In the genomic region with DNA sequence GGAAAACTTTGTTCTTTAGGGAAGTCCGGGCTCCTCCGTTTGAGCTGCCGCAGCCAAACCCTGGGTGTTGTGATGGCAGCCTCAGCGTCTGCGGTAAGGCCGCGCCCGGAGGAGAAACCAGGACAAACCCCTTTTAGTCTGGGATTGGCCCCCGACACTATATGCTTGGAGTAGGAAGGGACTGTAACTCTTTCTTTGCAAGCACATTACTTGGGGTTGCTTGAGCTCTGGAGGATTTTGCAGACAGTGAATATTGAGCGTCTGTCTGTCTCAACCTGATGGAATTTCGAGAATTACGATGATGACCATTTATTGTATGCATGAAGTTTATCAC, we compare ENCODE assay signal across 8 mouse cellular contexts. TPM values are rescaled to one million over a fixed set of nuclear protein-coding genes. Genes with fewer than 3 reads are reported as not detected.
DNase-seq lines count a peak whose midpoint lies in the region; ATAC-seq and TF ChIP-seq lines count a peak whose summit lies in the region.

No protein-coding gene starts in this region.

- peak overlapping the region; percentile 91 for H3K4me2 ChIP-seq in kidney, postnatal 0 days (ENCODE audit: low read length)
- peak overlapping the region; percentile 49 for H3K4me2 ChIP-seq in embryonic facial prominence, embryonic 11.5 days (ENCODE audit: low read depth, low read length)
- peak overlapping the region; percentile 92 for H3K4me2 ChIP-seq in hindbrain, postnatal 0 days (ENCODE audit: low read depth, low read length)
- H3K4me2 ChIP-seq in midbrain, postnatal 0 days (ENCODE audit: low read depth, low read length, poor library complexity, severe bottlenecking), result peak overlapping the region; percentile 76

- DNase-seq in kidney, postnatal 0 days (ENCODE audit: low spot score), result no peak
- DNase-seq in kidney, adult 8-10 months, result no peak
- DNase-seq in embryonic facial prominence, embryonic 11.5 days (ENCODE audit: low spot score), result no peak
- DNase-seq in hindbrain, postnatal 0 days (ENCODE audit: low spot score), result no peak
- DNase-seq in midbrain, postnatal 0 days (ENCODE audit: low spot score), result no peak
- DNase-seq in ovary, postnatal 14 days (ENCODE audit: low spot score), result no peak
- DNase-seq in adrenal gland, adult 2 months, result no peak

- H3K9me3 ChIP-seq in kidney, postnatal 0 days (replicated peaks; ENCODE audit: low read length), result no peaks in the 10 kb centered on the region
- no peaks in the 10 kb centered on the region for H3K9me3 ChIP-seq in embryonic facial prominence, embryonic 11.5 days (replicated peaks; ENCODE audit: control insufficient read depth, low read length)
- no peaks in the 10 kb centered on the region for H3K9me3 ChIP-seq in hindbrain, postnatal 0 days (ENCODE audit: low read length)
- no peaks in the 10 kb centered on the region for H3K9me3 ChIP-seq in midbrain, postnatal 0 days (ENCODE audit: low read length)

- no peaks in the 10 kb centered on the region for H3K27me3 ChIP-seq in kidney, postnatal 0 days (ENCODE audit: insufficient read depth, low read length)
- H3K27me3 ChIP-seq in embryonic facial prominence, embryonic 11.5 days (ENCODE audit: control insufficient read depth, insufficient read depth, low read length), result no peaks in the 10 kb centered on the region
- no peaks in the 10 kb centered on the region for H3K27me3 ChIP-seq in hindbrain, postnatal 0 days (ENCODE audit: insufficient read depth, low read length)
- no peaks in the 10 kb centered on the region for H3K27me3 ChIP-seq in midbrain, postnatal 0 days (ENCODE audit: insufficient read depth, low read length)

- no peak for TF ChIP-seq CTCF in kidney, postnatal 0 days (IDR thresholded peaks at IDR 0.05; ENCODE audit: low read depth)
- no peak for TF ChIP-seq CTCF in hindbrain, postnatal 0 days (IDR thresholded peaks at IDR 0.05; ENCODE audit: low read depth)
- no peak for TF ChIP-seq CTCF in midbrain, postnatal 0 days (IDR thresholded peaks at IDR 0.05)

- peaks cover 10% of the 10 kb centered on the region; the same call in 1 of the 2 replicates for H3K4me1 ChIP-seq in kidney, postnatal 0 days (replicated peaks; ENCODE audit: insufficient read depth, low read length)
- H3K4me1 ChIP-seq in embryonic facial prominence, embryonic 11.5 days (ENCODE audit: control insufficient read depth, insufficient read depth, low read length), result no peaks in the 10 kb centered on the region
- peaks cover 12% of the 10 kb centered on the region; the same call in 1 of the 2 replicates for H3K4me1 ChIP-seq in hindbrain, postnatal 0 days (ENCODE audit: insufficient read depth, low read length)
- H3K4me1 ChIP-seq in midbrain, postnatal 0 days (ENCODE audit: insufficient read depth, low read length), result peaks cover 13% of the 10 kb centered on the region; the same call in 1 of the 2 replicates

- H3K9ac ChIP-seq in kidney, postnatal 0 days (ENCODE audit: low read depth, low read length), result peak overlapping the region; percentile 83
- peak overlapping the region; percentile 92 for H3K9ac ChIP-seq in embryonic facial prominence, embryonic 11.5 days (replicated peaks; ENCODE audit: low read length)
- H3K9ac ChIP-seq in hindbrain, postnatal 0 days (replicated peaks; ENCODE audit: low read length), result peak overlapping the region; percentile 71; the same call in 1 of the 2 replicates
- H3K9ac ChIP-seq in midbrain, postnatal 0 days (replicated peaks; ENCODE audit: low read length, poor library complexity, severe bottlenecking), result peak overlapping the region; percentile 64

- peak; percentile 33 for ATAC-seq in kidney, postnatal 0 days (replicated peaks; ENCODE audit: low FRiP score, low read depth)
- peak; percentile 49 for ATAC-seq in embryonic facial prominence, embryonic 11.5 days (replicated peaks; ENCODE audit: insufficient number of reproducible peaks, low FRiP score, low TSS enrichment, low read depth)
- peak; percentile 42 for ATAC-seq in hindbrain, postnatal 0 days
- peak; percentile 35 for ATAC-seq in midbrain, postnatal 0 days (ENCODE audit: low FRiP score)
- no peak for ATAC-seq in megakaryocyte progenitor cell, adult 5-6 weeks (replicated peaks; ENCODE audit: poor library complexity)

- 2% methylated on average over 12 of the region's 12 CpGs for WGBS in kidney, postnatal 0 days
- WGBS in embryonic facial prominence, embryonic 11.5 days, result 7% methylated on average over 12 of the region's 12 CpGs
- 5% methylated on average over 12 of the region's 12 CpGs for WGBS in hindbrain, postnatal 0 days
- 5% methylated on average over 12 of the region's 12 CpGs for WGBS in midbrain, postnatal 0 days

- H3K27ac ChIP-seq in kidney, postnatal 0 days, result peak overlapping the region; percentile 96
- H3K27ac ChIP-seq in embryonic facial prominence, embryonic 11.5 days (replicated peaks; ENCODE audit: low read depth, low read length), result peak overlapping the region; percentile 68
- H3K27ac ChIP-seq in hindbrain, postnatal 0 days, result peak overlapping the region; percentile 95
- peak overlapping the region; percentile 81 for H3K27ac ChIP-seq in midbrain, postnatal 0 days (ENCODE audit: low read depth, low read length)

- H3K4me3 ChIP-seq in kidney, postnatal 0 days (replicated peaks; ENCODE audit: low read depth, low read length), result peak overlapping the region; percentile 60
- H3K4me3 ChIP-seq in embryonic facial prominence, embryonic 11.5 days (ENCODE audit: low read depth, low read length), result peak overlapping the region; percentile 76
- H3K4me3 ChIP-seq in hindbrain, postnatal 0 days (ENCODE audit: low read length), result peak overlapping the region; percentile 83
- peak overlapping the region; percentile 83 for H3K4me3 ChIP-seq in midbrain, postnatal 0 days (ENCODE audit: low read depth, low read length)

- H3K36me3 ChIP-seq in kidney, postnatal 0 days (ENCODE audit: insufficient read depth, low read length), result no peaks in the 10 kb centered on the region
- no peaks in the 10 kb centered on the region for H3K36me3 ChIP-seq in embryonic facial prominence, embryonic 11.5 days (replicated peaks; ENCODE audit: control insufficient read depth, insufficient read depth, low read depth, low read length)
- H3K36me3 ChIP-seq in hindbrain, postnatal 0 days (ENCODE audit: insufficient read depth, low read length), result no peaks in the 10 kb centered on the region
- H3K36me3 ChIP-seq in midbrain, postnatal 0 days (ENCODE audit: insufficient read depth, low read length), result no peaks in the 10 kb centered on the region

RNA-seq across cellular contexts. Expression of a gene that starts 0.4 kb away (rescaled TPM):
- polyA plus RNA-seq in kidney, postnatal 0 days (2015; fragmentation: Nextera tagmentation; extraction: Ambion mirVana), result 43.8 and 48.8 TPM in 2 replicates
- polyA plus RNA-seq in embryonic facial prominence, embryonic 11.5 days (2014; fragmentation: Nextera tagmentation; extraction: Ambion mirVana), result 110 and 111 TPM in 2 replicates
- 40.1 and 45.6 TPM in 2 replicates for total RNA-seq in hindbrain, postnatal 0 days (2014; rRNA removed)
- 37.5 TPM in 2 replicates for polyA plus RNA-seq in hindbrain, postnatal 0 days (2015; fragmentation: Nextera tagmentation; extraction: Ambion mirVana)
- 41.5 and 43.8 TPM in 2 replicates for total RNA-seq in midbrain, postnatal 0 days (2014; rRNA removed)
- polyA plus RNA-seq in midbrain, postnatal 0 days (2015; fragmentation: Nextera tagmentation; extraction: Ambion mirVana), result 37.9 and 38.4 TPM in 2 replicates
- 42.7 and 45.9 TPM in 2 replicates for total RNA-seq in megakaryocyte progenitor cell, adult 5-6 weeks (2015)
- 18.9 and 20.8 TPM in 2 replicates for total RNA-seq in megakaryocyte progenitor cell, adult 5-6 weeks (2017)
- 10 to 100 TPM; 37.9 to 45.9 TPM for total RNA-seq in adrenal gland, adult 2 months (2021)
- 83.4 and 97.2 TPM in 2 replicates for polyA plus RNA-seq in adrenal gland, adult 2 months (2012; rRNA removed)

RNA-seq across cellular contexts. Expression of a gene that starts 0.5 kb away (rescaled TPM):
- polyA plus RNA-seq in kidney, postnatal 0 days (2015; fragmentation: Nextera tagmentation; extraction: Ambion mirVana), result 24.4 and 27.3 TPM in 2 replicates
- polyA plus RNA-seq in embryonic facial prominence, embryonic 11.5 days (2014; fragmentation: Nextera tagmentation; extraction: Ambion mirVana), result 18.4 and 25.8 TPM in 2 replicates
- total RNA-seq in hindbrain, postnatal 0 days (2014; rRNA removed), result 6.9 and 9.8 TPM in 2 replicates
- polyA plus RNA-seq in hindbrain, postnatal 0 days (2015; fragmentation: Nextera tagmentation; extraction: Ambion mirVana), result 11.9 and 19.8 TPM in 2 replicates
- 8.1 and 22.3 TPM in 2 replicates for total RNA-seq in midbrain, postnatal 0 days (2014; rRNA removed)
- polyA plus RNA-seq in midbrain, postnatal 0 days (2015; fragmentation: Nextera tagmentation; extraction: Ambion mirVana), result 12.6 and 17.9 TPM in 2 replicates
- 23.2 and 23.5 TPM in 2 replicates for total RNA-seq in megakaryocyte progenitor cell, adult 5-6 weeks (2015)
- 18.2 and 35.5 TPM in 2 replicates for total RNA-seq in megakaryocyte progenitor cell, adult 5-6 weeks (2017)
- 10 to 100 TPM; 15.3 to 25.3 TPM for total RNA-seq in adrenal gland, adult 2 months (2021)
- 24.1 and 31.9 TPM in 2 replicates for polyA plus RNA-seq in adrenal gland, adult 2 months (2012; rRNA removed)

RNA-seq across cellular contexts. Expression of a gene that starts 18.2 kb away (rescaled TPM):
- 39.2 and 40.8 TPM in 2 replicates for polyA plus RNA-seq in kidney, postnatal 0 days (2015; fragmentation: Nextera tagmentation; extraction: Ambion mirVana)
- 92.9 and 109 TPM in 2 replicates for polyA plus RNA-seq in embryonic facial prominence, embryonic 11.5 days (2014; fragmentation: Nextera tagmentation; extraction: Ambion mirVana)
- total RNA-seq in hindbrain, postnatal 0 days (2014; rRNA removed), result 85.3 and 85.6 TPM in 2 replicates
- polyA plus RNA-seq in hindbrain, postnatal 0 days (2015; fragmentation: Nextera tagmentation; extraction: Ambion mirVana), result 39.7 and 40.9 TPM in 2 replicates
- 90.5 and 97.4 TPM in 2 replicates for total RNA-seq in midbrain, postnatal 0 days (2014; rRNA removed)
- polyA plus RNA-seq in midbrain, postnatal 0 days (2015; fragmentation: Nextera tagmentation; extraction: Ambion mirVana), result 39.0 and 40.0 TPM in 2 replicates
- total RNA-seq in megakaryocyte progenitor cell, adult 5-6 weeks (2015), result 34.2 and 37.0 TPM in 2 replicates
- total RNA-seq in megakaryocyte progenitor cell, adult 5-6 weeks (2017), result 57.1 and 89.5 TPM in 2 replicates
- total RNA-seq in adrenal gland, adult 2 months (2021), result 10 to 100 TPM; 50.2 to 72.7 TPM
- polyA plus RNA-seq in adrenal gland, adult 2 months (2012; rRNA removed), result 11.8 and 14.7 TPM in 2 replicates

RNA-seq across cellular contexts. Expression of a gene that starts 27.3 kb away (rescaled TPM):
- 72.9 and 82.1 TPM in 2 replicates for polyA plus RNA-seq in kidney, postnatal 0 days (2015; fragmentation: Nextera tagmentation; extraction: Ambion mirVana)
- polyA plus RNA-seq in embryonic facial prominence, embryonic 11.5 days (2014; fragmentation: Nextera tagmentation; extraction: Ambion mirVana), result 44.9 and 45.8 TPM in 2 replicates
- total RNA-seq in hindbrain, postnatal 0 days (2014; rRNA removed), result 21.2 and 32.0 TPM in 2 replicates
- polyA plus RNA-seq in hindbrain, postnatal 0 days (2015; fragmentation: Nextera tagmentation; extraction: Ambion mirVana), result 48.4 and 51.1 TPM in 2 replicates
- total RNA-seq in midbrain, postnatal 0 days (2014; rRNA removed), result 19.9 and 20.0 TPM in 2 replicates
- 40.1 and 42.6 TPM in 2 replicates for polyA plus RNA-seq in midbrain, postnatal 0 days (2015; fragmentation: Nextera tagmentation; extraction: Ambion mirVana)
- total RNA-seq in megakaryocyte progenitor cell, adult 5-6 weeks (2015), result 30.0 and 30.6 TPM in 2 replicates
- 31.9 and 32.3 TPM in 2 replicates for total RNA-seq in megakaryocyte progenitor cell, adult 5-6 weeks (2017)
- total RNA-seq in adrenal gland, adult 2 months (2021), result 100 to 1,000 TPM in 1 of 2 experiments, 10 to 100 TPM in 1; 63.8 to 107 TPM
- 79.1 and 102 TPM in 2 replicates for polyA plus RNA-seq in adrenal gland, adult 2 months (2012; rRNA removed)

RNA-seq across cellular contexts. Expression of a gene that starts 27.3 kb away (rescaled TPM):
- 0.04 TPM in 1 of 2 replicates, not detected in the other for polyA plus RNA-seq in kidney, postnatal 0 days (2015; fragmentation: Nextera tagmentation; extraction: Ambion mirVana)
- not detected in 2 replicates for polyA plus RNA-seq in embryonic facial prominence, embryonic 11.5 days (2014; fragmentation: Nextera tagmentation; extraction: Ambion mirVana)
- total RNA-seq in hindbrain, postnatal 0 days (2014; rRNA removed), result 0.72 and 0.89 TPM in 2 replicates
- 0.71 and 0.83 TPM in 2 replicates for polyA plus RNA-seq in hindbrain, postnatal 0 days (2015; fragmentation: Nextera tagmentation; extraction: Ambion mirVana)
- total RNA-seq in midbrain, postnatal 0 days (2014; rRNA removed), result 0.38 and 1.0 TPM in 2 replicates
- polyA plus RNA-seq in midbrain, postnatal 0 days (2015; fragmentation: Nextera tagmentation; extraction: Ambion mirVana), result 1.1 and 1.2 TPM in 2 replicates
- total RNA-seq in megakaryocyte progenitor cell, adult 5-6 weeks (2015), result not detected in 2 replicates
- not detected in 2 replicates for total RNA-seq in megakaryocyte progenitor cell, adult 5-6 weeks (2017)
- total RNA-seq in adrenal gland, adult 2 months (2021), result under 1 TPM; 0.17 to 0.20 TPM
- 0.09 TPM in 1 of 2 replicates, not detected in the other for polyA plus RNA-seq in adrenal gland, adult 2 months (2012; rRNA removed)
